Mouse (Mus musculus) cerebellum, adult (tissue): Measurements from ENCODE around the gene Cacna1i.

ENCODE experiments used
- ATAC-seq: cut with Nextera tagmentation; 2 replicates; pipeline ENCODE4 v1.9.2; 2017; ENCODE audit warnings: mild to moderate bottlenecking, moderate library complexity, mixed read lengths; ENCODE audit not compliant: insufficient number of reproducible peaks, low FRiP score, low TSS enrichment

The Cacna1i gene

DNA sequence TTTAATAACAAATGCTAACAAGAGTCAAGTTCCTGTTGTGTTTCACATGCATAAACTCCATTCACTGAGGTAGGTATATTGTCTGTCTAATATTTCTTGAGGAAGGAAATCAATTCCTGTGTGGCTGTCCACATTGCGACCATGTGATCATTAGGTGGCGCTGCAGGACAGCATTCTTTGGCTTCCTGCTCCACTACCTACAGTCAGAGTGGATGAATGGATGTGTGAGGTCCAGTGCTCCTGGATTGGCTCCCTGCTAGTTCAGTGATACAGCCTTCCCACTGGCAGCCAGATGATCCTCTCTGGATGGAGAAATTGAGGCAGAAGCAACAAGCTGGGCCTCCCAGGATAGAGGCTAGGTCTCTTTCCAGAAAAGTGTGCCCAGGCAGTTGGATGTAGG lies 20.8 kb upstream of the Cacna1i start:
- ATAC-seq: 0 out of 2 replicates have a peak, but pooled peaks have one; percentile 57

DNA sequence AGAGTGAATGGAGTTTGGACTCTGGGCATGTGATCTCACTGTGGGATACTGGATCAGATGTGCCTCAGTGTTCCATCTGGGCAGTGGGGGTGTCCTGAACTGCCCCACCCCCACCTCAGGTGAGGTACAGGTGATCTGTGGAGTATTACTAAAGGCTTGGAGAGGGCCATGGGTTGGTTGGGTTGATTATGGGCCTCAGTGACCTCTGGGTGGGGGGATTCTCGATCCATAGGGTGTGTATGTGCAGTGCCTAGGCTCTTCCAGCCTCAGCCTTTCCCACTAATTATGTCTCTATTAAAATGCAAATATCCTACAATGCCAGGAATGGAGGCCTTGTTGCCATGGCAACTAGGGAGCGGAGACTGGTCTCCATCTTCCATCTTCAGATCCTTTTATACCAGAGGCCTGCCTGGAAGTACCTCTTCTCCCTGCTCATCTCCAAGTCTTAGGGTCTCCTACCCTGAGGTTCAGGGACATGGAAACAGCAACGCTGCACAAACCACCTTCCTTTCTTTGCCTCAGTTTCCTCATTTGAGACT lies 15.1 kb upstream of the Cacna1i start:
- no peak for ATAC-seq

DNA sequence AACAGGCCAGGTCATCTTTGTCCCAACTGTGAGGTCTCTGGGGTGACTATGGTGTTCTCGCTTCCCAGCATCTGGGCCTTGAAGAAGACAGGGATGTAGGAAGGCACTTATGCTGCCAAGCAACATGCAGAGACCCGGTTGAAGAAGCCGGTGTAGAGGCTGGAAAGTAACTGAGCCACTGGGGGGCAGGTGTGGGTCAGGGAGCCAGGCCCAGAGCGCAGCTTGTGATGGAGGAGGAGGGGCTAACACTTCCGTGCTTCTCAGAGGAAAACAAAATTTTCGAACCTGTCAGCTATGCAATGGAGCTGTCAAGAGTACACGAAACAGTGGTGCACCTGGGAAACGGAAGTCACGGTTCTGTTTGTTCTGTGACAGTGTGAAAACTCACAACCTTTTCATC lies 9.9 kb upstream of the Cacna1i start:
- ATAC-seq: peak; percentile 57; the same call in 1 of the 2 replicates

DNA sequence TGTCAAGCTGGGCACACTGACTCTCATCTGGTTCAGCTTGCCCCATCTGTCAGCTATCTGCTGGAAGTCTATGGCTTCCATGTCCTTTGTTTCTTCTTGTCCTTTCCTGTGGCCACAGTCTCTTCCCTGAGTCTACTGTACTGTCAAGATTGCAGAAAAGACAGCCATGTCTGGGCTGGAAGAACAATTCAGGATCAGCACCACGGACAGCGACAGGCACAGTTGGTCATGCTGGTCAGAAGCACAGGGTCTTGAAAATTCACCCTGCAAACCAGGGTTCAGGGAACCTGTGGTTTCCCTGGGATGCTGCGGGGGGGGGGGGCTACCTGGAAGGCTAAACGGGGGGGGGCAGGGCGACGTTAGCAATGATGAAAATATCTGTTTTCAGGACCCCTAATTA lies 9.4 kb upstream of the Cacna1i start:
- no peak for ATAC-seq

DNA sequence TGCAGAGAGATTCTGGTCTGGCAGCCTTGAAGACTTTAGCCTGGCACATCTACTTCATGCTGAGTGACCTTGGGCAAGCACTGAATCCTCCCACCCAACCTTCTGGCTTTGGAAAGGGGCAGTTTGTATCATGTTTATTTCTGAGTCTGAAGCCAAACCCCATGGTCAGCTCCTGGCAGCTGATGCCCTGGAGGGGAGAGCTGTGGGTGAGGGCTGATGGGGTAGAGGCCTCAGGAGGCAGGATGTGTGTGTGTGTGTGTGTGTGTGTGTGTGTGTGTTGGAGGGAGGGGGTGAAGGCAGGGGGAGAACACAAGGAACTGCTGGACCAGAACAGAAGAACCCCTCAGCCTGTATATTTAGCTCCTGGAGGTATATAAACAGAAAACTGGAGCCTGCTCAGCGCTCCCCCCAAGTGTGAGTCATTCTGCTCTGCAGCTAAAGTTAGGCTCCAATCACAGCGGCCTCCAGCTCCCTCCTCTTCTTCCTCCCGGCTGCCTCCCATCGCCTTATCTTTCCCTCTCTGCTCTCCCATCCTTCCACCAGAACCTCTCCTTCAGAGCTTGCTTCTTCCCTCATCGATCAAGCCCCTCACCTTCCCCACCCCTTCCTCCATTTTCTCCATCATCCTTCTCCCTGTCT lies 8.8 kb upstream of the Cacna1i start:
- ATAC-seq: peak; percentile 63

DNA sequence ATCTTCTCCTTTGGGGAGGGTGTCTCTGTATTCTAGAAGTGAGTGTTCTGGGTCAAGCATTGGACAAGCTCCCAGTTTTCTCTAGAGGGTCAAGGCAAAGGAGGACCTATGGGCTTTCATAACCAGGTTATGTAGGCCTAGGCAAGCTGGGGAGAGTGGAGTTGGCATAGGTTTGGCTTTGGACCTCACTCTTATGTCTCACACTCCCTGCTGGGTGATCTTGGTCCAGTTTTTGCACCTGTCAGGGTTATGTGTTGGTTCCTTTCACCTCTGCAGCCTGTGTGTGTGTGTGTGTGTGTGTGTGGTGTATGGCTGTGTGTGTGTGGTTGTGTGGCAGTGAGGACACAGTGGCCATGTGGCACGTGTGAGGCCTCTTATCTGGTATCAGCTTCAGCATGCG lies 8.0 kb upstream of the Cacna1i start:
- ATAC-seq: no peak; the same call in 1 of the 2 replicates

DNA sequence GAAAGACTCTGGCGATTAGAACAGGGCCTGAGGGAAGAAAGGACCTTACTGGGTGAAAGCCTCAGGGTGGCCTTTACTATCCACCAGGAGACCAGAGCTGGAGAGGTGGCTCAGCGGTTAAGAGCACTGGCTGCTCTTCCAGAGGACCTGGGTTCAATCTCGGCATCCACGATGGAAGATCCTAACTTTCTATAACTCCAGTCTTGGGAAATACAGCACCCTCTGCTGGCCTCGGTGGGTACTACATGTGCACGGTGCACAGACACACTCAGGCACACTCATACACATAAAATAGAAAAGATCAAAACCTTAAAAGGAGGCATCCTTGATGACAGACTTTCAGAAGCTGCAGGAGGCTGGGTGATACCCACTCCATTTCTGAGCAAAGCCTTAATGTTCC lies 6.4 kb upstream of the Cacna1i start:
- no peak for ATAC-seq

DNA sequence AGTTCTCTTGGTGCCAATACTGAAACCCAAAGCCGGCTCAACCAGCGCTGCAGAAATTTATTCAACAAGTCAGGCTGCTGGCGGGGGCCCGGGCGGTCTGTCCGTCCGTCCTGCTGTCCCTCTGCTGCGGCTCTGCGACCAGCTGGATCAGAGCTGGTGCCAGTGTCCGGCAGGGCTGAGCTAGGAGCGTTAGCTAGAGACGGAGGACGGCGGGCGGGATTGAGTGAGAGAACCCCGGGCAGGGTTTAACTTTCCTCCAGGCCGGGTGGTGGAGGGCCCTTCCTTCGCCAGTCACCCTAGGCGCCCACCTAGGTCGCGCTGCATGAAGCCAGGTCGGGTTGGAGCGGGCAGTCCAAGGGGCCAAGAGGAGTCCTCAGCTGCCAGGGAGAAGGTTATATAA lies 998 bp downstream of the Cacna1i start:
- no peak for ATAC-seq

DNA sequence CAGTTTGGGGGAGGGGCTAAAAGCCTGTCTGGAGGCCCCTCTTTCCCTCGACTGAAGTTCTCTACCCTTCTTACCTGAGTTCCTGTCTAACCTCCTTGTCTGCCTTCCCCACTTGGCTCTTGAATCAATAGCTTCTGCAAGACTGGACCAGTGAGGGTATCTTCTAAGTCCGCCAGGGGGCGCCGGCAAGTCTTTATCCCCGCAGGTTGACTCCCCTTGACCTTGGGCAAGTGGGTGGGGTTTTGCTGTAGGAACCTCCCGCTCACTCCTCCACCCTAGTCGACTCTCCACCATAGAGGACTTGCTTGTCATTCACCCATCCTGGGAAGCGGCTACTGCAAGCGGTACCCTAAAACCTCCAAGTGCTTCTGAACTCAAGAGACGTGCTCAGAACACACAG lies 2.4 kb downstream of the Cacna1i start:
- peak; percentile 17; the same call in 1 of the 2 replicates for ATAC-seq

DNA sequence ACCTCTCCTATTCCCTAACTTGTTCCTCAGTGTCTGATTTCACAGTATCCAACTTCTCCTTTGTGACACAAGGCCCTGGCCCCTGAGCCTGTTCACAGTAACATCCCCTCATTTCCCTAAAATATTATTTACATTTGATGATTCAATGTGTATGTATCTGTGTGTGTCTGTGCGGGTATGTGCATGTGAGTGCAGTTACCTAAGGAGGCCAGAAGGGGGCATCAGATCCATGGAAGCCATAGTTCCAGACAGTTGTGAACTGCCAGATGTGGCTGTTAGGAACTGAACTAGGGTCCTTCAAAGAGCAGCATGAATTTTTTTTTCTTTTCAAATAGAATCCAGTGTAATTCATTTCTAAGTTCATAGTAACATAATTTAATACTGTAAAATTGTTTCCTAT lies 10.1 kb downstream of the Cacna1i start:
- ATAC-seq: no peak

DNA sequence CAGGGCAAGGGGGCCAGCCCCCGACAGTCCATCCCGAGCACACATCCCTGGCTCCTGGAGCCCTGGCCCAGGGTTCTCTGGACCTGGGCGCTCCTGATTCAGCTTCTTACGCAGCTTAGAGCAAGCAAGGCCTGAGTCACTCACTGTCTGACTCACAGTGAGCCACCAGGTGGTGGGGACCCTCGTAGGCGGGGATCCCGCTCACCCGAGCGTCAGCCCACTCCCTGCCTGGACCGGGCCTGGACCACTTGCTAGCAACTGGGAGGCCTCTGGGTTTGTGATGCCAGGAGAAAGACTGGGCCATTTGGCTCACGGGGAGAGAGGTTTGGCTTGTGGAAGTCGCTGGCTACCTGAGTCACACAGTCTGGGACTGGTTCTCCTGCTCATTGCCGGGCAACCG lies 16.7 kb downstream of the Cacna1i start:
- ATAC-seq: 0 out of 2 replicates have a peak, but pooled peaks have one; percentile 16

DNA sequence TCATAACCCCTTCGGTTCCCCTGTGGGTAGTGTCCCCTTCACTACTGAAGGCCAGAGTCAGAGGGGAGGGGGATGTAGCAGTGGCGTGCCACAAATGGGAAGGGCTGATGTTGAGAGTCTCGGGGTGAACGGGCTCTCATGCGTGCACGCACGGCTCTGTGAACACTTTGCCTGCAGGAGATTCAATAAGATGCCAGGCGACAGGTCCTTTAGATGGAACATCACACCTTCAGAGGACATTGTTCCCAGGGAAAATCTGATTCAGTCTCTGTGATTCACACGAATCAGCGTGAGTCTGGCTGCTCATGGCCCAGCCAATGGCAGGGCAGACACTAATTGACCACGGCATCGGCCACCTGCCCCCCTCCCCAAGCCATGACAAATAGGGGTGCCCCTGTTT lies 17.1 kb downstream of the Cacna1i start:
- no peak for ATAC-seq

DNA sequence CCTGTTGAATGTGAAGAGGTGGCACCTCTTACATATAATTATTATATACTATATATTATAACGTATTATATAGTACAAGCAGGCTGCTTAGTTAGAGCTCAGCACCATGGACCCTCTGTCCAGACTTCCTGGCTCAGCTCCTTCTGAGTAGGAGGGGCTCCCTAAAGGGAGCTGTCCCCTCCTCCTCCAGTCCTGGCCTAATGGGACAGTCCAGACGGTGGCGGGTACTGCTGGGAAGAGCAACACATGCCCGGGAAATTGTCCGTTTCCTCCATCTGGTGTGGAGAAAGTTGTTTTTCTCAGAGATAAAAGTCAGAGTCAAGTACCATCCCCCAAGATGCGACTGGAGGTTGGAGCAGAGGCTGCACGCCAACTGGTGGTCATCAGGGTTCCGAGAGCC lies 19.1 kb downstream of the Cacna1i start:
- no peak for ATAC-seq

DNA sequence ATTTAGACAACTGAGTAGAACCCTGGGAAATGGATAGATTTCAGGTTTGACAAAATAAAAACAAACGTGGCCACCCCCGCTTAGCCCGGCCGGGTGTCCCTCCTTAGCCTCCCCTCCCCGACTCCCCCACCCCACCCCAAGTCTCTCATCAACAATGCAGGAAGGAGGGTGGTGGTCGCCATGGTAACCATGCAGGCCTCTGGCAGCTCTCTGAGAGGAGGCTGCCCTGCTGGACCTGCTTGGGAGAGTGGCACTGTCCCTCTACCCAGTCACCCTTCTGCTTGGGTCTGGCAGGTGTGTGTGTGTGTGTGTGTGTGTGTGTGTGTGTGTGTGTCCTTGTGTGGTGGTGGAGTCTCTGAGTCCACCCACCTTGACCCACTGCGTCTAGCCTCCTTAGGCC lies 27.7 kb downstream of the Cacna1i start:
- ATAC-seq: no peak

DNA sequence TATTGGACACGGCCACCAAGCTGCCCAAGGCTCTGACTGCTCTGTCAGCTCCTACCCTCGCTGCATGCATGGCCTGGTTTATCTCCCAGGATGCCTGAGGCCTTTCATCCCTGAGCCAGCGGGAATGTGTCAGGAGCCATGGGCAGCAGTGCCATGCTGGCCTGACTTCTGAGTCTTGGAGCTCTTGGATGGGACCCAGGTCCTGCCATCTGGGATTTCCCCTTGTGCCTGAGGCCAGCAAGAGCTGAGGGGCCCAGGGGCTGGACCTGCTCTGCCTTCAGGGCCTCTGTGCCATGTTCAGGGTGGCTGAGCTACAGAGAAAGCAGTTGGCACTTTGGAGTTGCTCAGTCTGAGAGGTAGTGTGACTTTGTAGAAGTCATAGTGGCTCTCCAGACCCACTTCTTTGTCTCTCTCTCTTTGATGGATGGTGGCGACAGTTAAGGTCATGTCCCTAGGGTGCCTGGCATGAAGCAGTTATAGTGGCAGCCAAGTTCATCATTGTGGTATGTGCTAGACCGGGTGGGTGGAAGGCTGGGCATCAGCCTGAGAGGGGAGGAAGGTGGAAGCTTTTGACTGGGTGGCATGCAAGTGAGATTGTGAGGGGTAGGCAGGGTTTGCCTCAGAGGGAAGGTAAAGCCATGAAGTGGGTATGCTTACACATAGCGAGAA lies 30.1 kb downstream of the Cacna1i start:
- peak; percentile 72 for ATAC-seq

DNA sequence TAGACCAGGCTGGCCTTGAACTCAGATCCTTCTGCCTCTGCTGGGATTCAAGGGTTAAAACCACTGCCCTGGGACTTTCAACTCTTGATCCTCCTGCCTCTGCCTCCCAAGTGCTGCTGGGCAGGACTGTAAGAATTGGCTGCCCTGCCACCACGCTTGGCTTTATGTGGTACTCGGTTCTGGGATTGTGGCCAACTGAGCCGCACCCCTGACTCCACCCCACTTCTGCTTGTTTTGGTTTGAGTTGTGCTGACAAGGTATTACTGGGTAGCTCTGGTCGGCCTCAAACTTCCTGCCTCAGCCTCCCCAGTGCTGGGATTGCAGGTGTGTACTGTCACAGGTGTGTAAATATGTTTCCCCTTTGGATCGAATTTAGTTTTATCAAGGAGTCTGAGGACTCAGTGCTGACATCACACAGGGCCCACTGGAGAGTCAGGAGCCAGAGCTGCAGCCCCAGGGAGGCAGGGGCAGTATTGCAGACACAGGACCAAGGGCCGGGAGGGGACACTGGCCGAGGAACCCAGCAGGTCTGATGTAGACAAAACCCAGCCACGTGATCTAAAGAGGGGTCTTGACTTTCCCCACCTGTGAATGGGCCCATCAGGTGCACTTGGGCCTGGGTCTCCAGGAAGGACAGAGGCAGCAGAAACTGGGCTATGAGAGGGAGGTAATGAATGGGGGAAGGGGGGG lies 30.9 kb downstream of the Cacna1i start:
- ATAC-seq: no peak

DNA sequence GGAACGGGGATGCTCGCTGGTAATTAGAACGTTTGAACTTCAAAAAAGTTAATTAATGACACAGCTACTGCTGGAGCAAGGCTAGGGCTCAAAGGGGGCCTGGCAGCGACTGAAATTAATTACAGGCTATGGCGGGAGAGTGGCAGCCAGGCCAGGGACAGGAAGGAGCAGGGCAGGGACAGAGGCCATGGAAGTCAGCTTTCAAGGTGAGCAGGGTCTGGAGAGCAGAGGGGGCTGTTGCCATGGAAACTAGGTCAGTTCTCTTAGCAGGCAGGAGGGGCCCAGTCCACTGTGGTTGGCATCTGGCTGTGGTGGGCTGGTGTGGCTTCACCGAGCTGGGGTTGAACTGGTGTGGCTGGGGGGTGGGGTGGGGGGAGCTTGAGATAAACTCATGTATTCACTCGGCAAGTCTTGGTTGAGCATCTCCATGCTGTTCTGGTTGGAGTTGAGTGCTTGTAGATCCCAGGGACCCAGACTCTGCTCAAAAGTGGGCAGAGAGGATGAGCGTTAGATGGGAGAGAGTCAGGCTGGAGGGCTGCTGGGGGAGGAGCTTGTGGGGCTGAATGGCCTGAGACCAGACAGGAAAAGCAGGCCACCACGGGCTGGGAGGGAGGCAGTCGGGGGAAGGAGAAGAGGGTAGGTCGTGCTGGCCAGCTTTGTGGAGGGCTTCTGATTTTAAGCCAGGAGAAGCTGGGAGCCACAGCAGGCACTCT lies 31.7 kb downstream of the Cacna1i start:
- ATAC-seq: no peak

DNA sequence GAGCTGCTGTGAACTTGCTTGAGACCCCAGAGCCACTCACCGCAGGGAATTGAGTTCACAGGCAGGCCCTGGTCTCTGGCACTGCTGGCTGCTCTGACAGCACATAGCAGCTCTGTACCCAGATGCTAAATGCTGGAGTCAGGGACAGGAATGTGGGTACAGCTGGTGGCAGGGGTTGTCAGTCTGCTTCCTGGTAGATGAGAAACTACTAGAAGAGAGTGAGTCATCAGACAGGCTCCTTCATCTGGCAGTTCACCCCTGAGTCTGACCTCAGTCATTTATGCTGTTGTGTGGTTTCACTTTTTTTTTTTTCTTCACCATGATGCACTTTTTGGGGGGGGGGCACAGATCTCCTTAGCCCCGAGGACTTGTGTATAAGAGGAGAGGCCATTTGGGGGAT lies 32.3 kb downstream of the Cacna1i start:
- ATAC-seq: no peak

DNA sequence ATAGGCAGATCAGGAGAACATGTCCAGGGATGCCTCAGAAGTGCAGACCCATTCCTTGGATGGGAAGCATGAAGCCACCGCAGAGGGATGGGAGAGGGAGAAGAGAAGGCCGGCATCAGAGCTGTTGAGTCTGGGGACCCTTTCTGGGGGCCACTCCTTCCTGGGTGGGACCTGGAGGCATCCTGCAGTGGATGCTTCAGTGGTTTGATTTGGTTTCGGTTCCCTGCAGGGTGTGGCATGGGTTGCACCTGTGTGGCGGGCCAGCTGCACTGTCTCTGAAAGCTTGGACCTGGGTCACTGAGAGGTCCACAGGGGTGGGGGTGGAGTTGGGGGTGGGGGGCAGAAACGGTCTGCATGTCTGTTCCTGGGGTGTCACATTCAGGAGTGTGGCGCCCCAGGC lies 32.9 kb downstream of the Cacna1i start:
- no peak for ATAC-seq

DNA sequence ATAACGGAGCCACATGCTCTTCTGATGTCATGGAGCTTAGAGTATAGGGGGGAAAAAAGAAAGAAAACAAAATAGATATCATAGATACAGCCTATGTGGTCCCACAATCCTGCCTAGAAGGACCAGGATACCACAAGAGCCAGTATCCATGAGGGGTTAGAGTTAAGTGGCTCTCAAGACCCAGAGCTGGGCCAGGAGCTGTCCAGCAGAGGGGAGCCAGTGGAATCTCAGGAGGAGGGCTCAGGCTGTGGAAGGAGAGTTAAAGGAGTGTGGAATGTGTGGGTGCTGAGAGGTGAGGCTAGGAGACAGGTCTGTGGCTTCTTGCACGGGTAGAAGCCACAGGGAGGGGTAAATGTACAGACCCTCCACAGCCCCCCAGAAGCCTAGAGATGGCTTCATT lies 38.2 kb downstream of the Cacna1i start:
- ATAC-seq: no peak

DNA sequence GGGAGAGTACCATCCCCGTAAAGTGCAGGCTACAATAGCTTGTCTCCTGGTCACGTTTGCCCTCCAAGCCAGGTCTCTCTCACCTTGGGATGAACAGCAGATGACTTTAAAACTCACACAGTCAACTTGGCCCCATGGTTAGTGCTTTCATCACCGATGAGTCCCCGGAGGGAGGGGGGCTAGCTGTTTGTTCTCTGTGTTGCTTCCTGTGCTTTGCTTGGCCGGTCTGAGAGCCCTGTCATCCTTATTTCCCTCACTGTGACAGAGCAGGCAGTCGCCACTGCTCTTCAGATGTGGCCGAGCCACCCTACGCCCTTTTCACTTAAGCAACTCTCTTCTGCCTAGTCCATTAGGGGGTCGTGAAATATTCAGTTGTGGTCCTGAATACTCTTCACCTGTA lies 38.7 kb downstream of the Cacna1i start:
- ATAC-seq: no peak
